Mouse (Mus musculus): Measurements from ENCODE around the gene Fbxo36.

Fbxo36 gene

DNA sequence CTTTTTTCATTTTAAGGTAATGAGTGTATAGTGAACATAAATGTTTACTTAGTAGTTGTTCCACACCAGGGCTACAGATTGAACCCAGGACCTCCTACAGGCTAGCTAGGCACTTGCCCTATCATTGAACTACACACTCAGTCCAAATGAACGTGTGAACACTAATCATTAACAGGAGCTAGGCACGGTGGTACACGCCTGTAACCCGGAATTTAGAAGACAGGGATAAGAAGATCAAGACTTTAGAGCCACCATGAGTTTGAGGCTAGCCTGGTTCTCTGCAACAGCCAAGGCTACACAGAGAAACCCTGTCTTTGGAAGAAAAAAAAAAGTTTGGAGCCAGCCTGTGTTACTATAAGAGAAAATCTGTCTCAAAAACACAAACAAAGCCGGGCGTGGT, 20.0 kb downstream of the Fbxo36 start:
- DNase-seq = no peak

DNA sequence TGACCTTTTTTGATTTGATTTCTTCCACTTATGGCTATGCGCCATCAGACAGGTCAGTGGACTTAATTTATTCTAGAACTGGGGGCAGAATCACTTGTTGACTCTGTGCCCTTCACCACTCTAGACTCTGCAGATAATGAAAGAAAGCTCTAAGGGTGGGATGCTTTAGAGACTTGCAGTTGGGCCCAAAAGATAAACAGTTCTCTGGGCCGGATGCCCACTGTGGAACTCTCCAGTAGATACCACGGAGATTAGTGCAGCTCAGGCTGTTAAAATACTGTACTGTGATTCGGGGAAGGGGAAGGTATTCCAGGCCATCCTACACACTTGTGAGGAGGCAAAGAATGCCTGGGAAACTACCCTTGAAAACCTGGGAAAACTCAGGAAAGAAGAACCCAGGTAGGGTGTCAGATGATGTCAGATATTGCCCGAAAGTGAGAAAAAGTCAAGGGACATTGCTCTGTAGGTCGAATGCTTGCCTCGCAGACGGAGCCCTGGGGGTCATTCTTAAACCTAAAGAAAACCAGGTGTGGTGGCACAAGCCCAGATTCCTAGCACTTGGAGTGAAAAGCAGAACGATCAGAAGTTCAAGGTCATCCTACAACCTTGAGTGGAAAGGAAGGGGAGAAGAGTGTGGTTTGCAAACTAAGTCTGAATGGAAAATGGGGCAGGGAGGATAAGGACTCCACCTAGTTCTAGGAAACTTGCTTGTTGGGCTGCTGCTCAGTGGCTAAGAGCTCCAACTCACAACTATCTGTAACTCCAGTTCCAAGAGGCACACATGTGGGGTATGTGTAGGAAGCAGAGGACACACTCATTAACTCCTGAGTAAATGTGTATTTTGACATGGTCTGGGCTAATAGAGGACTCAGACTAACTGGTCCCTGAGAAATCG, 21.0 kb downstream of the Fbxo36 start:
- DNase-seq = no peak

- no peak for DNase-seq
Measured at GRCm38 (mm10) chr1:84861255-84861630, 21.6 kb downstream of the Fbxo36 start.

DNA sequence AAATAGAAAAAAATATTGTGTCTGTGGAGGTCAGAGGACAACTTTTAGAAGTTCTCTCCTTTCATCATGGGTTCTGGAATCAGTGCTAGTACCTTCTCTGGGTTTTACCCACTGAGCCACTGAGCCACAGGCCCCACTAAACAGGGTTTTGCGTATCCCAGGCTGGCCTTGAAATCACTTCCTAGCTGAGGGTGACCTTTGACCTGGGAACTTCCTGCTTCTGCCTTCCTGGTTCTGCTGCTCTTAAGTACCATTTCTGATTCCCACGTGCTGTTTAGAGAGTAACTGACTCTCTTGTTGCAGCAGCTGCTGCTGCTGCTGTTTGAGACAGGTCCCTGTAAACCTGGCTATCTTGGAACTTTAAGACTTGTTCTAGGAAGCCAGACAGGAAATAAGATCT, 25.0 kb downstream of the Fbxo36 start:
- DNase-seq = no peak

GRCm38 (mm10) chr1:84866231-84866630, 26.6 kb downstream of the Fbxo36 start:
- no peak for DNase-seq

DNA sequence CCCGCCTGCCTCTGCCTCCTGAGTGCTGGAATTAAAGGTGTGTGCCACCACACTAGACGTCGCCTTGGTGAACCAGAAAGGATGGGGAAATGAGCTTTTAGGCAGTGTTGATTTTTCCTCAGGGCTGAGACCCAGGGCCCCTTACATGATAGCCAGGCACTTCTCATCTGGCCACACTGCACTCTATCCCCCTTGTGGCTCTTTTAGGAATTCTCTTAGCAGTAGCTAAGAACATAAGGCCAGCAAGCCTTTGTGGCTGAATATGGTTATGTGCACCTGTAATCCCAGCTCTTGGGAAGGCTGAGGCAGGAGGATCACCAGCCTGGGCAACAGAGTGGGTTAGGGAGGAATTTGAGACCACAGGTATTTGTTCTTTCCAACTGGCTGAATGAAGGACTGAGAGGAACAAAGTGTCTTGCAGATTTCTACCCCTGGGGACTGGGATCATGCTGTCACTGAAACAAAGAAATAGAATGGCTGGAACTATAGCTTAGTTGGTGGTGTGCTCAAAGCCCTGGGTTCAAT, 27.1 kb downstream of the Fbxo36 start:
- DNase-seq = no peak

DNA sequence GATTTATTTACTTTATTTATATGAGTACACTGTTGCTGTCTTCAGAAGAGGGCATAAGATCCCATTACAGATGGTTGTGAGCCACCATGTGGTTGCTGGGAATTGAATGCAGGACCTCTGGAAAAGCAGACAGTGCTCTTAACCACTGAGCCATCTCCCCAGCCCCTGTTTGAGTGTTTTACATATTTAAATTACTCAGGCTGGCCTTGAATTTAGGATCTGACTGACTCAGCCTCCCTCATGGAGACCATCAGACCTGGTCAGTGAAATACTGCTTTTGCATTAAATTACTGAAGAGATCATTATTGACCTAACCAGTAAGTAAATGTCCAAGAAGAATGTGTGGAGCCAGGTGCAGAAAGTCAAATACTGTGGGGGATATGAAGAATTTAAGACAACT, 28.7 kb downstream of the Fbxo36 start:
- no peak for DNase-seq

DNA sequence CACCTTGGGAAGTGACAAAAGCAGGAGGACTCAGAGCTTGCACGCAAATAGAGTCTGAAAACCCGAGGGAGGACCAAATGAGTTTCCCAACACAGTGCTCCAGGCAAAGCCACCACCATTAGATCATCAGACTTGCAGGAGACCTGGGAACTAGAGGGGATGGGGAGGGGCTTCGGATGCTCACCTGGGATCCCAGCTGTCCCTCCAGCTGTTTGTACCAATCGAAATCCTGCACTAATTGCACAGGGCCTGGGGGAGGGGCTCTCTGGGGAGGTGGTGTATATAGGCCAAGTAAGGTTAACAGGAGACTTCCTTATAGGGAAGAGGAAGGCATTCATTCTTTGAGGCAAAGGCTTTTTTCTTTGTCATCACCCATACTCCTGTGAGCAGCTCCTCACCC, 29.2 kb downstream of the Fbxo36 start:
- no peak for DNase-seq

GRCm38 (mm10) chr1:84869498-84869897, 29.9 kb downstream of the Fbxo36 start:
- DNase-seq = no peak

DNA sequence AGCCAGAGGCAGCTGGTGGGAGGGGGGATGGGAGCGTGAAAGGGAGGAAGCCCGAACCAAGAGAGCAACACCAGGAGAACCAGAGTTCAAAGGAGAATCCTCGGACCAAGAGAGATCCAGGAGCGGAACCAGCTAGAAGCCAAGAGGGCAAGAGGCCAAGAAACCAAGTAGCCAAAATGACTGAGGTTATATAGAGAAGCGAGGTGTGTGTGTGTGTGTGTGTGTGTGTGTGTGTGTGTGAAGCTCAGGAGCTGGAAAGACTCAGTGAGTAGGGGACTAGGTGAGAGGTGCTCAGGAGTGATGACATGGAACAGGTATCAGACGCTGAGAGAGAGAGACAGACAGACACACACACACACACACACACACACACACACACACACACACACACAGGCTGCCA, 31.5 kb downstream of the Fbxo36 start:
- DNase-seq = no peak

DNA sequence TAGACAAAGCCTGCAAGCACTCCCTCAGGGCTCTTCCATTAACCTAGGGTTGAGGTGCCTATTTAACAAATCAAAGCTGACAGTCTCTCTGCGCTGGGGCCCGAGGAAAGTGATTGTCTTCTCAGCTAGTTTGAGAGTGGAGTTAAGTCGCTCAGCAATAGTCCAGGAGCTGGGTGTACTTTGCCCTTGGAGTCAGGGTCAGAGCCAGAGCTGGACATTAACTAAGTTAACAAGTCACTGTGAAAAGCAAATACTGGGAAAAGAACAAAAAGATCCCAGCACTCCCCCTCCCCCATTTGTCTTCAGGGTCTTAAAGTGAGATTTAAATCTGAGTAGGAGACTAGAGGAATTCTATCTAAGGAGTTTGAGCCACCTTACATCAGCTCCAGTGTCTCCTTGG, 32.5 kb downstream of the Fbxo36 start:
- DNase-seq = no peak

DNA sequence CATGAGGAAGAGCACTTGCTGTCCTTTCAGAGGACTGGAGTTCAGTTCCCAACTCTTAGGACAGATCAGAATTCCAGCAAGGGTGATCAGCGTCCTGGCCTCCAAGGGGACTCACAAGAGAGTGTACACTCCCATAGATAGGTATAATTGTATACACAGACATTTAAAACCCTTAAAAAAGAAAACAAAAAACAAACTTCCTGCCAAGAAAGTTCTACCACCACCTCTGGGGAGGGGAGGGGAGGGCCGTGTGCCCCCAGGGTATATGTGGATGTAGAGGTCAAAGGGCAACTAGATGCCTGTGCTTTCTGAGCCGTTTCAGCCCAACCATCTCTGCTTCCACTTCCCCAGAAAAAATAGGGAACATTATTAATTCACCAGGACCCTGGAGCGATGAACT, 33.3 kb downstream of the Fbxo36 start:
- no peak for DNase-seq

- no peak for DNase-seq
Measured at GRCm38 (mm10) chr1:84877590-84877989, 37.9 kb downstream of the Fbxo36 start.

DNA sequence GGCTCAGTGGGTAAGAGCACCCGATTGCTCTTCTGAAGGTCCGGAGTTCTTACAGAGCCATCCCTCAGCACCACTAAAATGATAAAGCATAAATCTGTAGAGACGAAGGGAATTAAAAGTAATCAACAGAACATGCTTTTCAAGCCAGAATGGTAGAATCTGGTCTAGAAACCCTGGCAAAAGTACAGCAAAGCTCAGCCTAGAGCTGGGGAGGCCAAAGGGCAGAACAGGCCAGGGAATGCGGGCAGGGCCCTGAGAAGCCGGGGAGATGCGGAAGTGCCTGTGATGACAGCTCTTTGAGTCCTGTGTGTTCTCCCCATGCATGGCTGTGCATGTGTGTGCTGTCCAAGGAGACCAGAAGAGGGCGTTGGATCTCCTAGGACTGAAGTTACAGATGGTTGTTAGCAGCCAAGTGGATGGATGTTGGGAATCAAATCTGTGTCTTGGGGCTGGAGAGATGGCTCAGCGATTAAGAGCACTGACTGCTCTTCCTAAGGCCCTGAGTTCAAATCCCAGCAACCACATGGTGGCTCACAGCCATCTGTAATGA, 40.0 kb downstream of the Fbxo36 start:
- no peak for DNase-seq

DNA sequence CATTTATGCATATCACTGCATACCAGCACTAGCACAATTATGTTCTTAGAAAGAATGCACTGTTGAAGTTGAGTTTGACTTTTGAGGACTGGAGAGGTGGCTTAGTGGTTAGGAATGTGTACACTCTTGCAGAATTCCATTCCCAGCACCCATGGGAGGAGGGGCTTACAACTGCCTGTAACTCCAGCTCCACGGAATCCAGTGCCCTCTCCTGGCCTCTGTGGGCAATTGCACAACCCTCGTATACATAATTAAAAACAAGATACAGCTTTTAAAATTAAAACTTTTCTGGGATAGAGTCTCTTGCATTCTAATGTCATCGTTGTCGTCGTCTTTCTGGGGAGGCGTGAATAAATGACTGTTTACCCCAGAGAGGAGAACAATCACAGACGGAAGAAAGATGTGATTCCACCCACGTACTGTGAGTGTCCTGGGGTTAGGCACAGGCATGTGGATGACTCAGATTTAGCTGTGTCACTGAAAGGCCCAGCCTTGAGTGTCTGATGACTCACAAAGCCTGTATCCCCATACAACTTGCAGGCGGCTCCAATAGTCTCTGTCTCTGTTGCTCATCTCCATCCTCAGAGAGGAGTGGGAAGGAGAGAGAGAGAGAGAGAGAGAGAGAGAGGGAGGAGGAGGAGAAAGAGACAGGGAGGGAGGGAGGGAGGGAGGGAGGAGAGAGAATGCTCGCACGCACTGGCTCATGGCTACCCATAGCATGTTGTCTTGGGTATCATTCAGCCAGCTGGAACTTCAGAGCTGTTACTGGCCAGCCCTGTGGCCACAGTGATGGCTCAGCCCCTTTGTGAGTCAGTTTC, 41.8 kb downstream of the Fbxo36 start:
- DNase-seq = no peak

- DNase-seq = no peak
Measured at GRCm38 (mm10) chr1:84882066-84882532, 42.5 kb downstream of the Fbxo36 start.

DNA sequence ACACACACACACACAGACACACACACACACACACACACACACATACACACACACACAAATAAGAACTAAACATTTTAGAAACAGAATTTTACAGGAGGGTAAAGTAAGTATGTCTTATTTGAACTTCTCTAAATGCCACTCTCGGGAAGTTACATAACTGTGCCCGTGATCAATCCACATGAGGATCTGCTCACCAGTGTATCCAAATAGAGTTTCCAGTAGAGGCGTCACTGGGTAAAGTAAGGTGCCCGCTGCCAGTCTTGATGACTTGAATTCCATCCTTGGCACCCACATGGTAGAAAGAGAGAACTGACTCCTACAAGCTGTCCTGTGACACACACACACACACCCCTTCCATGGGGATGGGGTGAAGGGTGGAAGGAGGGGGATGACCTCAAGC, 43.3 kb downstream of the Fbxo36 start:
- DNase-seq = no peak

GRCm38 (mm10) chr1:84883889-84884288, 44.2 kb downstream of the Fbxo36 start:
- no peak for DNase-seq

- DNase-seq = no peak
Measured at GRCm38 (mm10) chr1:84885174-84885573, 45.5 kb downstream of the Fbxo36 start.

GRCm38 (mm10) chr1:84885921-84886320, 46.3 kb downstream of the Fbxo36 start:
- DNase-seq = peak; percentile 27

DNA sequence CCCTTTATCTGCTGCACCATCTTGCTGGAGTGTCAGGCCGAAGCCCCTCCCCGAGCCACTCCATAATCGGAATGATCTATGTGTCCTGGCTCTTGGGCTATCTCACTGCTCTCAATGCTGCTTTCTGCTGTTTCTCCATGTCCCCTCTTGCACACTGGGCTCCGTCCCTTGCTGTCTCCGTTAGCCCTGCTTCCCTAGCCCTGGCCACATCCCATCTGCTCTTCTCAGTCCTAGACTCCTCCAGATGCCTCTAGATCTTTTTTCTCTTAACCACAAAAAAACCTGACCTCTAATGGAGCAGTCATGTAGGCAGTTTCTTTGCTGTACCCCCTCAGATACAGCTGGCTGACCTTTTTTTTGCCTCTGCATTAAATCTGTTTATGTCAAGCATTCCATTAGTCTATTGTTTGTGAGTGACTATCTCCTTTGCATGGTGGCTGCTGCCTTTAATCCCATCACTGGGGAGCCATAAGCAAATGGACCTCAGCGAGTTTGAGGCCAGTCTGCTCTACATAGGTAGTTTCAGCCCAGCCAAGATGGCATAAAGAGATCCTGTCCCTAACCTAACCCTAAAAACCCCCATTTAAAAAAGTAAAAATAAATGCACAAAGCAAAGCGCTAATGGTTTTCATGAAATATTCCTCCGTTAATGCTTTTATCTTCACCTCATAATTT, 49.8 kb downstream of the Fbxo36 start:
- DNase-seq = no peak

DNA sequence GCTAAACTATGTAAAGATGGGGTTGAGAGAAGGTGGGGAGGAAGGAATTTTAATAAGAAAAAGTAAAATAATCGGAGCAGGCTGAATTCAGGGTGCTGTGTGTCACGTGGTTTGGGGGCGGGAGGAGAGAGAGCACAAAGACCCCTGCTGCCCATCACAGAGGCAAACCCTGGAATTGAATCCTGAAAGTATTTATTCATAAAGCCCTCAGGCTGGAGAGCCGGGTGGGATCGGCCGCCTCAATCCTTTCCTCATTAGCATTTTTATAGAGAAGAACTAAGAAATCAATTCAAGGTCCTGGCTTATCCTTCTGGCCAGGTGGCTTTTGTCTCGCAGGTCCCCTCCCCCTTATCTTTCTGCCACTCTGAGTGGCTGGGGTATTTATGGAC, 50.4 kb downstream of the Fbxo36 start:
- no peak for DNase-seq

GRCm38 (mm10) chr1:84890503-84890902, 50.9 kb downstream of the Fbxo36 start:
- DNase-seq = no peak

Measured in thymus, postnatal 4 days (tissue).